Mouse (Mus musculus): Measurements from ENCODE around the gene Mrps15. TPM values are rescaled to one million over a fixed set of nuclear protein-coding genes. Genes with fewer than 3 reads are reported as not detected.

Gene Mrps15
- polyA plus RNA-seq (2017; shearing (Covaris generic)) = 52.6 TPM

DNA sequence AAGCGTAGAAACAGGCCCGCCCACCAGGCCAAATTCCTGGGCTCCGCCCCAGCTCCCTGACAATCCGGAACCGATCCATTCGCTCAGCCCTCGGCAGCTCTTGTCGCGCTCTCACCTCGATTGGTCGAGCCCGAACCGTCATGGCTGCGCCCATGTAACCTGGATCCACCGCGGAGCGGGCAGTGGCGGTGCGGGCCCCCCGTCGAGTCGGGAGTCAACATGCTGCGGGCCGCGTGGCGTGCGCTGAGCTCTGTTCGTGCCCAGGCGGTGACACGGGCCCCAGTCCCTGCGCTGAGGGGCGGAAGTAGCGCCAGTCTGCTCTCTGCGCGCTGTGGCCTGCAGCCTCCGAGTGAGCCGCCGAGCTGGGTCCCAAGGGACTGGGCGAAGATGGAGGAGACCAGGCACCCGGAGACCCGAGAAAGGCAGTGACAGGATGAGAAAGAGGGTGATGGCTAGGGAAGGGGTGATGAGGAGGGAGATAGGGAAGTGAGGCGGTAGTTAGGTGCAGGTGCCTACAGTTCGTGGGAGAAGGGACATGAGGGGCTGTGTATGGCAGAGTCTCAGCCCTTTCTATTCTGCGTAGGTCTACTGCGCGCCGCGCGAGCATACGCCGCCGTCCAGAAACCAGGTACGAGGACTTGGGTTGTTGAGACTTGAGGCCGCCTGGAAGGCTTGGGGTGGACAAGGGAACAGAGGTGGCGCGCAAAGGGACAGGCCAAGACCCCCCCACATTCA lies at the start of gene Mrps15:
Gene Mrps15, plus strand, starts transcription at position 75 of the 735 bp plus-strand sequence.

DNA sequence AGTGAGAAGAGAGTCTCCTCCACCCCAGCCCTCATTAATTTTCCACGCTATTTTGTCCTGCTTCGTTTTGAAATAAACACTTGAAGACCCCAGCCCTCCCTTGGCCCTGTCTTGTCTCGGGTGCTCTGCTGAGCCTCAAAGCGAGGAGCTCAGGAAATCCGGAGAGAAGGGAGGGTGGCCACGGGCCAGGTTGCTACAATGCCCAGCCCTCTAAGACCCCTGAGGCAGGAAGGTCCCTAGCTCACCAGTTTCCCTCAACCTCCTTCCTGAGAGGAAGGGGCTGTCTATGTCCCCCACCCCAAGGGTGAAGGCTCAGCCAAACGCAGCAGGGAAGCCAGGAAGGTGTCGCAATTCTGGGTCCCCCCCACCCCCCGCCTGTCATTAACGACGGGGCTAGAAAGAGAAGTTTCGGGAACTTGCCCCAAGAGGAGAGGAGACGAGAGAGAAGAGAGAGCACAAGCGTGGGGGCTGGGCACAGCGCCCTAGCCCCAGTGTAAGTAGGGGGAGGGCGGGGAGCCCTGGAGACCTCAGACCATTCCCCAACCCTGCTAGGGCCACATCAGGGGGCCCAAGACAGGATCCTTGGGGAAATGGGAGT lies 22.3 kb upstream of the Mrps15 start, which contains the start of gene Csf3r:
Gene Csf3r, plus strand, starts transcription at position 248 of the 598 bp plus-strand sequence.

DNA sequence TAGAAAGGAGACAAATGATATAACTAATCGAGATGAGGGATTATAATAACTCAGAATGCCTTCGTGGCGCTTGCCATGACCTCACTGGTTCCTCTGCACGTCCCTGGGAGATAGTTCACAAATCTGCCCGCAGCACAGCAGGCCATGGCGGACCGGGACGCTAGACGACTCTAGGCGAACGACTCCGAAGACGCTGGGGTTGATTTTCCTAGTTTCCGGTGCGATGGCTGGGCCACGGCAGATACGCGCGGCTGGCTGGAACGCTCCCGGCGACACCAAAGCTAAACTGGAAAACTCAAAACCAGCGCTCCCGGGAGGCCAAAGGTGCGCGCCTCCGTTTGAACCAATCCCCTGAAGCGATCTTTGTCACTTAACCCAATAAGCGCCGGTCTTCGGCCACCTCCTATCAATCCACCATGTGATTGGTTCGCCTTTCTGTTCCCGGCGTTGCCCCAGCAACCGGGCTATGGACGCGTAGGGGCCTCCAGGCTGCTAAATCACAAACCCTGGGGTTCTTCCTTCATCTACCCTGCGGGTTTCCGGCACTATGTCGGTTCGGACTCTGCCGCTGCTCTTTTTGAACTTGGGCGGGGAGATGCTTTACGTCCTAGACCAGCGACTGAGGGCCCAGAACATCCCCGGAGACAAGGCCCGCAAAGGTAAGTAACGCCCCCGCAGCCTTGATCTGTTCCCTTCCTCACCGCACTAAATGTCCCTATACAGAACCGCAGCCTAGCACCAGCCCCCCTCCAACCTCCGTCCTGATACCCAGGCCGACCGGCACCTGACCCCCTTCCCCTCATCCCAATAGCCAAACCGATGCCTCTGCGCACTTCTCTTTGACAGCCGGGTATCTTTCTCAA lies 11.6 kb downstream of the Mrps15 start, which contains the start of gene Oscp1:
Gene Oscp1, plus strand, starts transcription at position 432 of the 863 bp plus-strand sequence.

DNA sequence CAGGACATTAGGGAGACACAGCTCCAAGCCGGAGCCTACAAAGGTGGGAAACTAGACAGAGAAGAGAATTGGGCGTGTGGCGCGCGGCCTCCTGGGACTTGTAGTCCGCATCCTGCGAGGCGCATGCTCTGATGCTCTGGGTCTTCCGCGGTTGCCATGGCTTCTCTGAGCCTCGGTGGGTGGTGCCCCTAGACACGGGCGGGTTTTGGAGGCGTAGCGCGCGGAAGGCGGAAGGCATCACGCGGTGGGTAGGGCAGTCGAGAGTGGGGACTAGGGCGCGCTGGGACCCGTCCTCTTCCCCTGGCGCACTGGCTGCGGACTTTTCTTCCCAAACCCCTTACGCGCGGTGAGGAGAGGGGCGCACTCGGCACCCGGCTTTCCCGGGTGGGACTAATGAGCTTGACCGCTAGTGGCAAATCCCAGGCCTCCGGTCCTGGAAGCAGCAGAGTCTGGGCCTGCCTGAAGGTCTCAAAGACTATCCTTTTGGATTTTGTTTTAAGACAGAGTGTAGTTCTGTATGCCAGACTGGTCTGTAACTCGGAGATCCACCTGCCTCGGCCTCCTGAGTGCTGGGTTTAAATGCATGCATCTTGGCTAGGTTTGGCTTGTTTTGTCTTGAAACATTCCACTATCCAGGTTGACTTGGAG lies 49.9 kb downstream of the Mrps15 start, which contains the start of gene Lsm10:
Gene Lsm10, plus strand, starts transcription at position 160 of the 648 bp plus-strand sequence.

DNA sequence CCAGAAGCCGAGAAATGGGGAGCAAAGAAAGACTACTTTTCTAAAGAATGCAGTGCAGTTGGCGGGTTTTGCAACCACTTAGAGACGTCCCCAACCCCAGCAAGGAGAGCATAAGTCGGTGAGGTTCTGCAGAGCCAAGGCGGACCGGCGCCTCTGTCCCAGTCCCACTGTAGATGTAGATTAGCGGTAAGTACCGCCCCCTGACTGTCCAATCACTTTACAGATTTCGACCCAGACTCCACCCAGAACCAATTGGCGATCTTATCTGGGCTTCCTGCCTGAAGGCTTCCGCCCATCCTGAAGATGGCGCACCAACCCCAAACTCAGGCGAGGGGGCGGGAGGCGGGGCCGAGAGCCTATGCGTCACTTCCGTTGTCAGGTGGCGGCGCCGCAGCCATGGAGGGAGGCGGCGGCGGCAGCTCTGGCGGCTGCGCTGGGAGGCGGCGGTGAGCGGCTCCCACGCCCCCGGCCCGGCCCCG lies 56.9 kb downstream of the Mrps15 start, which contains the start of gene Stk40:
Gene Stk40, plus strand, starts transcription at position 368 of the 479 bp plus-strand sequence.

Other genes with a start within 250 kb of the Mrps15 start
- not detected for gene Csf3r, start 22.4 kb upstream of the Mrps15 start, polyA plus RNA-seq (2017; shearing (Covaris generic))
- 0.38 TPM for gene Oscp1, start 11.6 kb downstream of the Mrps15 start, polyA plus RNA-seq (2017; shearing (Covaris generic))
- 70.0 TPM for gene Lsm10, start 49.7 kb downstream of the Mrps15 start, polyA plus RNA-seq (2017; shearing (Covaris generic))
- gene Stk40, start 57.0 kb downstream of the Mrps15 start, polyA plus RNA-seq (2017; shearing (Covaris generic)) = 8.3 TPM
- 24.9 TPM for gene Eva1b, start 100.8 kb downstream of the Mrps15 start, polyA plus RNA-seq (2017; shearing (Covaris generic))
- gene Sh3d21, start 116.6 kb downstream of the Mrps15 start, polyA plus RNA-seq (2017; shearing (Covaris generic)) = 0.92 TPM
- gene Thrap3, start 155.8 kb downstream of the Mrps15 start, polyA plus RNA-seq (2017; shearing (Covaris generic)) = 267 TPM
- gene Map7d1, start 209.4 kb downstream of the Mrps15 start, polyA plus RNA-seq (2017; shearing (Covaris generic)) = 4.3 TPM
- 124 TPM for gene Trappc3, start 215.4 kb downstream of the Mrps15 start, polyA plus RNA-seq (2017; shearing (Covaris generic))
- not detected for gene Col8a2, start 239.9 kb downstream of the Mrps15 start, polyA plus RNA-seq (2017; shearing (Covaris generic))

Measured in CD4-positive, CD25-positive, alpha-beta regulatory T cell, adult 9 weeks (primary cell).